Mouse (Mus musculus) cortical plate, adult 2 months (tissue): ENCODE results near the gene Spty2d1.

Source experiments
- CTCF ChIP-seq: fragments of 200-500 bp; IDR thresholded peaks from 2 replicates; pipeline ENCODE4 v1.5.1; 2011; ENCODE audit warnings: mild to moderate bottlenecking, control low read depth, low read length; ENCODE audit not compliant: insufficient read depth; ENCODE audit errors: extremely low read depth
- POLR2A ChIP-seq: fragments of 200-500 bp; IDR thresholded peaks from 2 replicates; pipeline ENCODE4 v1.6.1; 2011; ENCODE audit warnings: mild to moderate bottlenecking, low read length, control low read depth; ENCODE audit not compliant: insufficient read depth; ENCODE audit errors: extremely low read depth

DNA sequence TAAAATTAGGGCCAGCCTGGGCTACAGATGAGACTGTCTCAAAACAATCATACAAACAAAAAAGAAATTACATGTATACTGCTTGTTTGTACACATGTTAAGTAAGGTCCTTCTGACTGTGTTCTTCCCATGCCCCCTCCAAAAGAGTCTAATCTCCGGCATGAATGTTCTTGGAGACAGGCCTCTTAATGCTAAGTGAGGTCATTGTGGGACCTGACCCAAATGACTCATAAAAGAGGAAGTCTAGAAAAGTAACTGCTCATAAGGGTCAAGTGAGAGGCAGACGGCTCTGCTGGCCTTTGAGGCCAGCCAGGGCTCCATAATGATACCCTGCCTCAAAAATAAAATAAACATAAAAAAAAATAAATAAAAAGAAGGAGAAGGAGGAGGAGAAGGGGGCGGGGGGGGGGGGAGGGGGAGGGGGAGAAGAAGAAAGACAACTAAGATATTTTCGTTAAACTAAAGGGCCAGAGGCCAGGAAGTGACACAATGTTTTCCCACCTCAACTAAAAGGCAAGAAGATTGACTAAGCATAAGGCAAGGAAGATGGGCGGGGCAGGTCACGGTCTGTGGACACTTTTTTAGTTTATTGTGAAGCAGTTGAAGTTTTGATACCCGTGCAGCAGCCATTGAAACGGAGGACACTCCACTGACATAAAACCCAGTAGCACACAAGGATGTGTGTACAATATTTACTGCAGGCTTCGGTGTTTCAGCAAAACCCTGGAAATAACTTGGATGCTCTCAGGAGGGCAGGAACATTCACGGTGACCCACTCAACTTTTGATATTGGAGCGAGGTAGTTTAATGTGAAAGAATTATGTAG is 6.6 kb upstream of the Spty2d1 start:
- TF ChIP-seq POLR2A (no peak), CTCF (no peak)
